Mouse (Mus musculus) kidney, adult 18-20 months (tissue): ENCODE data around the gene Ncf2.

ENCODE experiments used
- DNase-seq: peaks from one replicate; pipeline ENCODE4 v3.0.0; 2021

The Ncf2 gene

DNA sequence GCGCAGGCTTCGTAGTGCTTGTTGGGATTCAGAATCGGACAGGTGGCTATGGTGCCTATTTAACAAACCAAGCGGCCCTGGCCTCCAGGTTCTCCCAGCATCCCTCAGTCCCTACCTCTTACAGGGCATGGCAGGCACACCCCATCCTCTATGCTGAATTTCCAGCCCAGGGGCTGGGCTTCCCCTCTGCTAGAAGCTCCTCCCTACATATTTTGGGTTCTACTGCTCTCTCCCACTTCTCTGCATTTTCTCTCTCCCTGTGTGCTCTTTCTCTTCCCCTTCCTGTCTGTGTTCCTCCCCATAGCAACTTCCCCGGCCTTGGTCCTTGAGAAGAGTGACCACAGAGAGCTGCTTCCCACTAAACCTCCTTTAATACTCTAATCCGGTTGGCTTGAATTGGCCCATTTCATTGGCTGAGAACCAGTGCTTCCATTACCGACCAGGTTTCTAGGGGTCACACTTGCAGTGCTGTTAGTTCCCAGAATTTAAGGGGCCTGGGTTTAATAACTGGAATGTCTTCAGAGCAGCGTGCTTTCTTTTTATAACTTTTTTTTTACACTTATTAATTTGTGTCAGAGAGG is 3.2 kb upstream of the Ncf2 start:
- DNase-seq, result no peak

DNA sequence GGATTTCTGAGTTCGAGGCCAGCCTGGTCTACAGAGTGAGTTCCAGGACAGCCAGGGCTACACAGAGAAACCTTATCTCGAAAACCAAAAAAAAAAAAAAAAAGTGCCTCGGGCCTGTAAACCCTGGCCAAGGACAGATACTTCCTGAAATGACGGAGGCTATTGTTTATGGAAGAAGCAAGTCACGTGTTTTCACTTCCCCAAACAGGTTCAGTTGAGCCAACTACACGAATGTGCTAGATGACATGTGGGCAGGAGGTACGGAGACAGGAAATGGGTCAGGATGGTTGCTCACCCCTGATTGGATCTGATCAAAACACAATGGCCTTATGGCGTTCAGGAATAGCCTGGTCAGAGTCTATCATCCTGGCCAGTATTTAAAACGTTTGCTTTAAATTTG is 1.9 kb upstream of the Ncf2 start:
- no peak for DNase-seq

DNA sequence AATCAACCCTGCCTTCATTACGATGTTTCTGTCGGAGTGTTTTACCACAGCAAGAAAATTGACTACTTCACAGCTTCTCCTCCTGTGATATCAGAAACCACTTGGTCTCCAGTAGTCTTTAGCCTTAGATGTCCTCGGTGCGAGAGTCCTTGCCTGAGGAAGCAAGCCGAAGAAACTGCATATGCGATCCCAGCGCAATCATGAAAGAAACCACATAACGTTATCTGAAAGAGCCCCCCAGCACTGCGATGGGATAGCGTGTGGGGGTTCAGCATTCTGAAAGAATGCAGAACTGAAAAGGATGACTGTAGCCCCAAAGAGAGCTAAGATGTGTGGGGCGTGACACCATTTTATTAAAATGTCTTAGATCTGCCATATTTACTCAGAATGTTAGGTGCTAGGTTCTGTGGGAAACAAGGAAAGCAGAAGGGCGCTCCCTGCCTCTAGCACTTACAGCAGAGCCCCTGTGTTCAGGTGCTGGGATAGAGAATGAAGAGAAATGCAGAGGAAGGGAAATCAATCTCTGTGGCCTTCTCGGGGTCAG is 711 bp downstream of the Ncf2 start:
- DNase-seq, result no peak

DNA sequence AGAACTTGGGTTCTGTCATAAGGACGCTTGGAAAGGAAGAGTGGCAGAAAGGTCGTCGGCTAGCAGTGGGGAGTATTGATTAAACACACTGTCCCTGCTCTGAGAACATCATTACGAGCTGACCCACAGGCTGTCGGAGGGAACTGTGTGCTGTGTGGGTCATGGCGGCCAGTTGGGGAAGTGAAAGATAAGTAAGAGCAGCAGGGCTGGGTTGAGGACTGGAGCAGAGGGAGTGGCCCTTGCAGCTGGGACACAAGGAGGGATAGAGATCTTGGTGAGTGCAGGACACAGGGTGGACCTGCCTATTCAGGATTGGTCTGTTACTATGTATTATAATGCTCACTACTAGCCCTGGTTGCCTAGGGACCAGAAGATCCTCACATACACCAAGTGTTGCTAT is 4.9 kb downstream of the Ncf2 start:
- DNase-seq, result no peak

DNA sequence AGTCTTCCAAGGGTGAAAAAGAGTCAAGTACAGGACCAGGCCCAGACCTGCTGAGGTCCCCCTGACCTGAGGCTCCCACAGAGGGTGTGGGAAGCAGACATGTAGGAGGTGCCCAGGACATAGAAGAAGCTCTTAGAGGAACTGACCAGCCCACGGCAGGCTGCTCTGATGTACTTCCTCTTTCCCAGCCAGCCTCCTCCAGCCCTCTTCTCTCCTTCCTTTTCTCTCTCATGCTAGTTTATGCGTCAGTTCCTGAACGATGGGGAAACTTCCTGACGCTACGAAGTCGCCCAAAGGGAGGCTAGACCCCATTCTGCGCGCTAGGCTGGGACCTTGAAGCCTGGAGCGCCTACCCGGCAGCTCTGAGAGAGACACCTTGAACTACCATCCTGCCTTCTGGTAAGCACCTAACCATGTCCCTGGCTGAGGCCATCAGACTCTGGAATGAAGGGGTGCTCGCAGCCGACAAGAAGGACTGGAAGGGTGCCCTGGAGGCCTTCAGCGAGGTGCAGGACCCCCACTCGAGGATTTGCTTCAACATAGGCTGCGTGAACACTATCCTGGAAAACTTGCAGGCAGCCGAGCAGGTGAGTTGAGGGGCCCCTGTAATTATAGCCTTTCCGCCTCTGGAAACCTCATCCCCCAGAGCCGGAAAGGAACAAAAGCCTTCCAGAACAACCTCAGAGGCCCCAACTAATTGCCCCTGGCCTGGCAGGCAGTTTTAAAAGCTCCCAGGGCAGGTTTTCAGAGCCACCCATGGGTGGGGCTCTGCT is 7.8 kb downstream of the Ncf2 start:
- no peak for DNase-seq

DNA sequence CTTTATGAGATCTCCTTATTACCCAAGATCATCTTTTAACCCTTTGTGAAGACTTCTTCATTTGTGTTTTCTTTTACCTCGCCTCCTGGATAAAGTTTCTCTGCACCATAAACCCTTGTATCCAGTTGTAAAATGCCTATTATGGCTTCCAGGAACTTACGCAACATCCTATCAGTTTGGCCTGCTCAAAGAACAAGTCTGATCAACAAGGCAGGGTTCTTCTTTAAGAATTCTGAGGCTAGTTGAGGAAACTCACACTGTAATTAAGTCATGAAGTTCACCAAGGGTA is 8.3 kb downstream of the Ncf2 start:
- no peak for DNase-seq

DNA sequence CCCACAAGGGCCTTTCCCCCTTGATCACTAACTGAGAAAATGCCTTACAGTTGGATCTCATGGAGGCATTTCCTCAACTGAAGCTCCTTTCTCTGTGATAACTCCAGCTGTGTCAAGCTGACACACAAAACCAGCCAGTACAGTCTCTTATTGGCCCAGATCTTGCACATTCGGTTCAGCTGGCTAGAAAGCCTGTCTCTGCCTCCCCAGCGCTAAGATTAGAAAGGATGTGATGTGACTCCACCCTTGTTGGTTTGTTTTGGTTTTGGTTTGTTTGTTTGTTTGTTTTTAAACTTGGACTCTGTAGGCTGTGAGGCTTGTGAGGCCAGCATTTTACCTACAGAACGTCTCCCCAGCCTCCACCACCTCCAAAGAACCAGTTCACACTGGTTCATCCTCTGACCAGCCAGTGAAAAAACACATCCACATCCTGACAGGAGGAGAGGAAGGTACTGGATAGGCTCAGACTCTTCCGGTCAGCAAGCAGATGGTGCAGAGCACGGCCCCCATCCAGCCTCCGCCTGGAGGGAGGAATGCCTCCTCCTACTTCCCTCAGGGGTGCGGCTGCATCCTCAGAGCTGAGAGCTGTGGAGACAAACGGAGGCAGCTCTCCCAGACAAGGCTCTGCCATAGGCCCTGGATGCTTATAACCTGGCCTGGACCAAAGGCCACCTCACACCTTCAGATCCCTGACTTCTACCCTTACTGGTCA is 9.7 kb downstream of the Ncf2 start:
- DNase-seq, result no peak

DNA sequence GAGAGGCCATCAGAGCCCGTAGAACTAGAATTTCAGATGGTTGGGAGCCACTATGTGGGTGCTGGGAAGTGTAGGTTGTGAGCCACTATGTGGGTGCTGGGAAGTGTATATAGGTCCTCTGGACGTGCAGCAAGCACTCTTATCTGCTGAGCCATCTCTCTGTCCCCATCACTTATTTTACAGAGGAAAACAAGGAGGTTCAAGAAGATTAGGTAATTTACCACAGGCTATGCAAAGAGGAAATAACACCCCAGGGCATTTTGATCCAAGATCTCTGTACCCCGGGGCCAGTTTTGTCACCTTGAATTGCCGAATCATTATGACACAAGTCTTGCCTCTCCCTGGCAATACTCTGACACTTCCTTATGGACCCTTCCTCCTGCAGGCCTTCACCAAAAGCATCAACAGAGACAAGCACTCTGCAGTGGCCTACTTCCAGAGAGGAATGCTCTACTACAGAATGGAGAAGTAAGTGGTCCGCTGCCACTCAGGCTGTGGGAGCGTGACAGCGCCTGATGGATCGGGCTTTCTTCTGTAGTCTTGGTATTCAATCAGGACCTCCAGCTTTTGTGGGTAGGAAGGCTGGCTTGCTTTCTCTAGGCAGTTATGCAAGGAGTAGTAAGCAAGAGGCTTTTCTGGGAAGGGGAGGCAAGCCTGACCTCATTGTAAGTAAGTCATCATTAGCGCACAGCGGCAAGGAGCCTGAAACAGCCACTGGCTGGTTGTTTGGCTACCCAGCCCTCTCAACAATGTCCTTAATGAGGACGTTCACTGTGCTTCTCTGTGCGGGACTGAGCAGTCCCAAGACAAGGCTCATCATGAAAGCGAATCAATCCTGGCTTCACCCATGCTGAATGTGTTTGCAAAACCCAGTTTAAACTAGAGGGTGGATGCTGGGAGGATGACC is 10.8 kb downstream of the Ncf2 start:
- DNase-seq, result no peak

DNA sequence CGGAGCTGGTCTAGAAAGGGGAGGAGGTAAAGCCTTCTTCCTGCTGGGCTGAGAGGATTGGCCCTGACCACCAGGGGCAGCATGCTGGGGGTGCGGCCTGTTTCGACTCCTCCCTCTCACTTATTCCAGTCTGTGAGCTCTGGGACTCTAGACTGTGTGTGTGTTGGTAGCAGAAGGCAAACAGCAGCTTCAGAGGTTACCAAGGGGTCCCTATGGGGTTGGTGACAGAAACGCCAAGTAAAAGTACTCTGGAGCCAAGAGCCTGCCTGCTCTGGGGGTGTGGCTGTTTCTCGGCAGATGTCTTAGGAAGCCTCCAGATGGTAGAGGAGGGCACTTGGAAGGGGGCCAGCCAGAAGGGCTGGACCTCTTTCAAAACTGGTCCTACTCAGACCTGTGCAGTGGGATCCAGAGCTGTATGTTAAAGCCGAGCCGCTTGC is 15.3 kb downstream of the Ncf2 start:
- DNase-seq, result no peak

DNA sequence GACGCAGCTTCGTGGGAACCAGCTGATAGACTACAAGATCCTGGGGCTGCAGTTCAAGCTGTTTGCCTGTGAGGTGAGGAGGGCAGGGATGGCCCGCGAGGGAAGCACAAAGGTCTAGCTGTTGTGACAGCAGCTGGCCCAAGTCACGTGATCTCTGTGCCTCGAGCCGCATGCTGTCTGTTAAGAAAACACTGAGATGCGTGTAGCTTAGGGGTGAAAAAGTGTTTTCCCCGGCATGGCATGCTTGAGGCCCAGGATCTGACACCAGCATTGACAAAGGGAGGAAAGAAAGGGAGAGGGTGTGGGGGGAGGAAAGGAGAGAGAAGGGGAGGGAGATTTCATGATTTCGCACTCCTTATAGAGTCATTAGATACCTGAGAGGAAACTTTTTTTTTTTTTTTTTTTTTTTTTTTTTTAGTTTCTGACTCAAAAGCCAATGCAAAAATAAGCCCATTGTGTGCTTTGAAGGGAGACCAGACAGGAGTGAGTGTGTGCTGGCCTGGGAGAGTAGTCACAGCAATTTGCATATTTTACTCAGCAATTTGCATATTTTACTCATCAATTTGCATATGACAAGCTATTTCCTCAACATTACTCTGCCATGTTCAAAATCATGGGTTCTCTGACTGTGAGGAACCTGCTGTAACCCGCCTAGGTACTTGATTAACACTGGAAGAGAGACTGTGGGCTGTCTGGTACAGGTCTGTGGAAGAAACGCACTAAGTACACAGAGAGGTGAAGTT is 17.2 kb downstream of the Ncf2 start:
- no peak for DNase-seq

DNA sequence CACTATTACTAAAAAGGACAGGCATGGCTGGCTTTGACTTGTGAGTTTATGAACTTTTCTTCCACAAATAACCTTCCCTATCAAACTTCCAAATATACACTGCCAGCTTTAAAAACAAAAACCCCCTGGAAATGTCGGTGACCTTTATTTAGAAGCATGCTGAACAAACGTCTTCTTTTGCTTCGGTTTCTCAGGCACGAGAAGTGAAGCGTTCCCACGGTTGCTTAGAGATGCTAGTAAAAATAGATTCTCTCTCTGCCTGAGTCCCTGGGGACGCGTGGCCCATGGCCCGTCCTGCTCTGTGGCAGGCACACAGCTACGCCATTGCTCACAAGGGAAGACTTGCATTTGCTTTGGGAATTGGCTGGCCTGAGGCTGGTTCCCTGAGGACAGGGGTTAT is 17.8 kb downstream of the Ncf2 start:
- peak; percentile 31 for DNase-seq

DNA sequence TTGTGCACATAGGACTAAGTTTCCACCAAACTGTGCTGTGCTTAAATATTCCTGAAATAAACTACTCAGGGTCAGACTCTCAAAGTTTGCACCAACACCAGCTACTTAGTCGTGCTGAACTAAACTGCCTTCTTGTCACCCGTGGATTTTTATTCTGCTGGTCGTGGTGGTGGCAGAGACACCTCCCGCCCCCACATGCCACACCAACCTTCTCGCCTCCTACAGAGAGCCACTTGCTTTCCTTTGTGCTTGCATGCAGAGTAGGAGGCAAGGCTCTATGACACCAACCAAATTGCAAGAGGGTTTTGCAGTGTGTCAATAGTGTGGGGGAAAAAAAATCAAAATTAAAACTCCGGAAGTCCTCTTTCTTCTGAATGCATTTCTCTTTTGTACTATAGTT is 19.6 kb downstream of the Ncf2 start:
- DNase-seq, result no peak

DNA sequence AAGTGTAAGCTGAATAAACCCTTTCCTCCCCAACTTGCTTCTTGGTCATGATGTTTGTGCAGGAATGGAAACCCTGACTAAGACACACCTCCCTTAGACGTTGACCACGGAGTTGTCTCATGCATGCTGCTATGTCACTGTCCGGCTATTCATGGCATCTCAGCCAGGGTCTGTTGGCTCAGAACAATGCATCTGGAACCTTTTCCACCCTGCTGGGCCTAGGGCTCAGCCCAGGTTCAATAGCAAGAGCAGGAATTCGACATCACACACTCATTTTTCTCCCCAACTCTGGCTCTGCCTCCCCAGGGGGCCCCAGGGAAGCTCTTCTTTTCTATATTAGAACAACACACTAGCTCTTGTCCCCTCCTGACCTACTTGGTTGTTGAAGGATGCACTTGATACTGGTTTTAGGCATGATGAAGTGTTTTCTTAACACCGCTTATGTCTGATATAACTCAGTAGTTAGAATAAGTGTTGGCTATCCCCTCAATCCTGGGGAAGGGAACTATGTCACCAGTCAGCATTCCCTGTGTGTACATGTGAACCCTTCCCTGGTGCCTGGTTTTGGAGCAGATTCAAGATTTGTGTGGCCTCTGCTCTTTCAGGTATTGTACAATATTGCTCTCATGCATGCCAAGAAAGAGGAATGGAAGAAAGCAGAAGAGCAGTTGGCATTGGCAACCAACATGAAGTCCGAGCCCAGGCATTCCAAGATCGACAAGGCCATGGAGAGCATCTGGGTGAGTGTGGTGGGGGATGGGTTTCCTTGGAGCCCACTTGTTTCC is 21.1 kb downstream of the Ncf2 start:
- no peak for DNase-seq

DNA sequence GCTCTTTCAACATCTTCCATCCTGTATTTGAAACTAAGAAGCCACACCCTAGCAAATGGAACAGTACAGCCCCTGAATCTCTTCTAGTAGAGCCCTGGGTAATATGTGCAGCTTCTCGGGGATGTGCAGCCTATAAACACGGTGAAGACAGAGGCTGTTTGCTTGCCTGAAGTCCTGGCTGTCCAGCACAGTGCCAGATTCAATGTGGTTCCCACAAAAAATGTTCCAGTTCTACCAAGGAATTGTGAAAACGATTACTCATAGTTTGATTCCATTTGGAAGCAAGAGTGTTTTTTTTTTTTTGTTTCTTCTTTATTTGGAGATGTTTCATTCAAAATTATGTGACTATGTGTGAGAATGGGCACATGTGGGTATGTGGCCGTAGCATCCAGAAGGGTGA is 21.8 kb downstream of the Ncf2 start:
- DNase-seq, result no peak

DNA sequence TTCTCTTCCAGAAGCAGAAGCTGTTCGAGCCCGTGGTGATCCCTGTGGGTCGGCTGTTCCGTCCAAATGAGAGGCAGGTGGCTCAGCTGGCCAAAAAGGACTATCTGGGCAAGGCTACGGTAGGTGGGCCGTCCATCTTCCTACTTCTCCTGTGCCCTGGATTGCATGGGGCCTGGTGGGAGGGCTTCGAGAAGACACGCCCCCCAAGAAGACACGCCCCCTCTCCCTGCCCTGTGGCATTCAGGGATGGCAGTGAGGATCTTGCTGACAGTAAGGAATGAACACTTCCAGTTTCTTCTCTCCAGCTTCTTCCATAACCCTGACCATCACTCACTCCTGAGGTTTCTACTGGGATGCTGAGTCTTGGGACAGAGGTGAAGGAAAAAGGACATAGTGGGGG is 24.2 kb downstream of the Ncf2 start:
- no peak for DNase-seq

DNA sequence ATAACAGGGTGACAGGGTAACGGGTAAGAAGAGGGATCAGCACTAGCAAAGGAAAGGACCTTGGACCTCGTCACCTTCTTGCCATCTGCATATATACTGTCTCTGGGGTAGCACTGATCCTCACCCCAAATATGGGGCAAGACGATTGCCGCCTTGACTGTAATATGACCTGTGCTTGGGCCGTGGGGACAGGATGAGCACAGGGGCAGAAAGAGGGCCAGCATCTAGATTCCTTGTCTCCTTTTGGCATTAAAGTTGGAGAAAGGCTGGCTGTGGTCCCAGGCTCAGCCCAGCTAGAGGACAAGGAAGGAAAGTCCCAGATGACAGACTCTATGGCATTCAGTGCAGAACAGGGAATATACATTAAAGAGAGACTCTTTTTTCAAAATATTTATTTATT is 26.5 kb downstream of the Ncf2 start:
- DNase-seq, result no peak

DNA sequence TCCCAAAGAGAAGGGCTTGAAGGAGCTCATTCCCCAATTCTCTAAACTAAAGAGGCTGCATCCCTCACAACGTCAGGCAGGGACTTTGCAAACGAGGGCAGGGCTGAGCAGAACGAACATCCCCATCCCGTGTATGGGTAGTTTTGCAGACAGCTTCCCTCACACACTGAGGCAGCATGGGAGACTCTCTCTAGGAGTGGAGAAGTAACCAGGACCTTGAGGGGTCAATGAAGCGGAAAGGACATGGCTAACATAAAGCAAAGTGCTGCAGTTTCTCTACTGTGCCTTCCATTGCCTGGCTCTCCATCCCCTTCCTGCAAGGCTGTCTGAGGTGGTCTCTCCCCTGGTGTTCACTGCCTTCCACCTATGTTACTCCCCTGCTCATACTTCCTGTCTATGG is 28.2 kb downstream of the Ncf2 start:
- no peak for DNase-seq

DNA sequence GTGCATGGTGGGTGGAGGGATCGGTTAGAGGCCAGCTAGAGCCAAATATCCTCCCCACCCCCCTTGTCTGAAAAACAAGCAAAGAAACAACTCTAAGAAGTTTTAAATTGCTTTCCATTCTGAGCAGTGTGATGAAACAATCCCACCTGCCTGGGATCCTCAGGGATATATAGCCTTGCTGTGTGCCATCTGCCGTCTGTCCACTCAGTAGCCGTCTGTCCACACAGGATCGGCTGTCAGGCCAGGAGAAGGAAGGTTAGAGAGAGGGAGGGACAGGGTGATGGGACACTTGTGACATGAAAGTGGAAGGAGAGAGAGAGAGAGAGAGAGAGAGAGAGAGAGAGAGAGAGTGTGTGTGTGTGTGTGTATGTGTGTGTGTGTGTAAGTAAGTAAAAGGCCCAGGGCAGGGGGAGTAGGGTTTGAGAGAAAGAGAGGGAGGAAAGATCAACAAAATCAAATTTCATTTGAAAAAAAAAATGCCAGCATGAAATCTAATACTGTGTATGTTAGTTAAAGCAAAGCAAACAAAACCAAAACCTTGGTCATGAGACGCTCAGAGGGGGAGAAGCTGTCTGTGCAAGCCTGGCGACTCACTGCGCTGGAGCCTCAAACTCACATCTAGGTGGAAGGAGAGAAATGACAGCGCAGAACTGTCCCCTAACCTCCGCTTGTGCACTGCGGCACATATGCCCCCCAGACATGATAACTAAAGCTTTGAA is 28.8 kb downstream of the Ncf2 start:
- no peak for DNase-seq

DNA sequence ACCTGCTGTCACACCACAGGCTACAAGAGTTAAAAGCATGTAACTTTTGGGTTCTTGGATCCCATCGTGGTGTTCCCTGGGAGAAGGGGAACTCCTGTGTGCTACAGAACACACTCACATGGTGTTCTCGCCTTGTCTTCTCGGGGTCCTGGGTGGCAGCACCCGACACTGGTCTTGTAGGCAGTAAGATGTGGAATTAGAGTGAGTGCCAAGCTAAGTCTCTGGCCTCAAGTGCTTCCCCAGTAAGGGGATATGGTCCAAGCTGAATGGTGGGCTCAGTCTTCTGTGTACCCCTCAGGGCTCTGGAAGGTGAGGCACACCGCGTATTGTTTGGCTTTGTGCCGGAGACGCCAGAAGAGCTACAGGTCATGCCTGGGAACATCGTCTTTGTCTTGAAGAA is 30.1 kb downstream of the Ncf2 start:
- DNase-seq, result no peak

DNA sequence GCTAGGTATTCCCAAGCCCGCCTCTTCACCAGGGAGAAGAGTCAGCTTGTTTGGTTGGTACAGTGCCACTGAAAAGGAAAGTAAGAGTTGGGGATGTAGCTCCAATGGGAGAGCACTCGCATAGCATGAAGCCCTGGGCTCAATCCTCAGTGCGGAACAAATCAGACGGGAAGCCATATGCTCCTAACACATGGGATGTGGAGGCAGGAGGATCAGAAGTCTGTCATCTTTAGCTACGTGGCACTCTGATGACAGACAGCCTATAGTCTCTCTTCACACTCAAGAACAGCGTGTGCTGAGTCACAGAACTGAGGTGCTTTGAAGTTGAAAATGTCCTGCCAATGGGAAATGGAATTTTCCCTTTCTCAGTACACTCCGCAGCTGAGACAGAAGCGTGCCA is 31.0 kb downstream of the Ncf2 start:
- no peak for DNase-seq

DNA sequence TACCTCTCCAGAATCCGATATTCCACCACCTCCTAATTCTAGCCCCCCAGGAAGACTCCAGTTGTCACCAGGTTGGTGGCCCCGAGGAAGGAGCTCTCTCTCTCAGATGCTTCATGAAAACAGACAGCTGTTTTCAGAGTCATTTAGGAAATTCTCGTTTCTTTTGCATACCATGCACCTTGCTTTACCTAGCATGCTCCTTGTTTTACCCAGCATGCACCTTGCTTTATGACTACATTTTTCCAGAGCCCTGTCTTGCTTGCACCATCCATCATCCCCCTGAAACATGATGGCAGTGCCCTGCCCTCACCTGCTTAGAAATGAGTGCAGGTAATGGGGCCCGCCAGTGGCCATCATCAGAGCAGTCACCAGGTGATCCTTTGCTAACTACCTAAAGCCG is 31.6 kb downstream of the Ncf2 start:
- DNase-seq, result no peak
